Mouse (Mus musculus) thymus, adult 2 months (tissue): ENCODE measurements around the gene Sdad1.
"Not testable (repeated sequence)": the region's sequence is repeated elsewhere in the genome, so short reads cannot be mapped to it uniquely, and the experiment has no call there.

Experiments
- CTCF ChIP-seq: fragments of 200-500 bp; IDR thresholded peaks from 2 replicates; pipeline ENCODE4 v1.5.1; 2012; ENCODE audit warnings: mild to moderate bottlenecking, control low read depth, low read length, moderate library complexity, borderline replicate concordance; ENCODE audit not compliant: control insufficient read depth, poor library complexity, insufficient read depth; ENCODE audit errors: extremely low read depth
- POLR2A ChIP-seq: fragments of 200-500 bp; IDR thresholded peaks from 2 replicates; pipeline ENCODE4 v1.6.1; 2012; ENCODE audit warnings: mild to moderate bottlenecking, low read length, control low read depth, moderate library complexity; ENCODE audit not compliant: control insufficient read depth, poor library complexity, insufficient read depth; ENCODE audit errors: extremely low read depth

- not testable (repeated sequence) for TF ChIP-seq CTCF, POLR2A
These were observed 42.4 kb upstream of the Sdad1 start for GRCm38 (mm10) chr5:92352716-92353115.
